Mouse (Mus musculus) C2C12 (cell line): ENCODE results near the gene Wdr25.

Source experiments
- CEBPB ChIP-seq: IDR thresholded peaks from one replicate; pipeline ENCODE4 v1.6.1; 2011; ENCODE audit warnings: low read depth, mild to moderate bottlenecking, control low read depth, moderate library complexity
- CTCF ChIP-seq: IDR thresholded peaks from one replicate; pipeline ENCODE4 v1.5.1; 2011; ENCODE audit not compliant: control insufficient read depth, insufficient read depth, insufficient read length
- MAX ChIP-seq: IDR thresholded peaks from one replicate; pipeline ENCODE4 v1.6.1; 2011; ENCODE audit warnings: mild to moderate bottlenecking, control low read depth
- MYOD1 ChIP-seq: IDR thresholded peaks from one replicate; pipeline ENCODE4 v1.6.1; 2011; ENCODE audit warnings: low read depth; ENCODE audit not compliant: control insufficient read depth, insufficient read length
- MYOG ChIP-seq: IDR thresholded peaks from one replicate; pipeline ENCODE4 v1.6.1; 2011; ENCODE audit not compliant: control insufficient read depth, insufficient read length; ENCODE audit errors: extremely low read depth
- USF1 ChIP-seq: IDR thresholded peaks from one replicate; pipeline ENCODE4 v1.6.1; 2011; ENCODE audit warnings: low read depth, mild to moderate bottlenecking, control low read depth, moderate library complexity

DNA sequence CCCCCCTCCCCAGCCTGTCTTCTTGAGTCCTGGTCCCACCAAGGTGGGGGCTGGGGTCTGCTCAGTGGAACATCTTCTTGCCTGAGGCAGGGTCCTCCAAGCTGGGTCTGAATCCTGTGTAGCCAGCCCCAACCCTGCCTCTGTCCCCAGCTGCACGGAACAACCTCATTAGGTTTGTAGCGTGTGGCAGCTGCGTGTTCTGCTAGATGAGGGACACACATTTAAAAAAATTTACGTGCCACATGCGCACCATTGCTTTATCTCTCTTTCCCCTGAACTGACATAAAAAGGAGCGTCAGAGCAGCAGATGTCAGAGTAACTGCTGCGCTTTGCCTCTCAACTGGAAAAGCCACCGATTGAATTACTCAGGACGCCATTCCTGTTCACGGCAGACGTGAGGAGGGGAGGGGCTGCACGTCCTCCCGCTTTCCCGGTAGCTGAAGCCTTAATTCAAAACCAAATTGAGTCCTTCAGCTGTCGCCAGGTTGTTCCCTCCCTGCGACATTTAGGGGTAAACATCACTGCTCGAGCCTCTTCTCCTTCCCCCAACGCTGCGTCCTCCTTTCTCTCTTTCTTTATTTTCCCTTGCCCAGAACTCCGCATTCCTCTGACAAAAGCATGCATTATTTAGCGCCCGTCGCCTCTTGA is 65.7 kb downstream of the Wdr25 start:
- TF ChIP-seq CTCF (no peak), MAX (no peak), USF1 (no peak), MYOG (no peak), MYOD1 (no peak), CEBPB (no peak)
